Mouse (Mus musculus) embryonic facial prominence, embryonic 13.5 days (tissue): ENCODE results near the gene Gm17535. TPM values are rescaled to one million over a fixed set of nuclear protein-coding genes. Genes with fewer than 3 reads are reported as not detected.
"Not testable (repeated sequence)": the region's sequence is repeated elsewhere in the genome, so short reads cannot be mapped to it uniquely, and the experiment has no call there.

Experiments used
- ATAC-seq: fragments of 200-750 bp; cut with Nextera tagmentation; 2 replicates; pipeline ENCODE4 v1.8.0; 2017; ENCODE audit warnings: low read depth; ENCODE audit not compliant: insufficient number of reproducible peaks, insufficient read depth, low FRiP score, low TSS enrichment
- H3K27ac ChIP-seq: fragments of 300-500 bp; sonication (generic); 2 replicates; pipeline ENCODE4 v1.5.1; 2015; ENCODE audit warnings: moderate library complexity, mild to moderate bottlenecking, inconsistent platforms
- H3K27me3 ChIP-seq: fragments of 300-500 bp; sonication (generic); 2 replicates; pipeline ENCODE4 v1.6.1; 2015; ENCODE audit warnings: mild to moderate bottlenecking, inconsistent platforms
- H3K36me3 ChIP-seq: fragments of 300-500 bp; sonication (generic); 2 replicates; pipeline ENCODE4 v1.6.1; 2015; ENCODE audit warnings: mild to moderate bottlenecking, inconsistent platforms
- H3K4me1 ChIP-seq: fragments of 300-500 bp; sonication (generic); 2 replicates; pipeline ENCODE4 v1.6.1; 2015; ENCODE audit warnings: inconsistent platforms
- H3K4me2 ChIP-seq: fragments of 300-500 bp; sonication (generic); 2 replicates; pipeline ENCODE4 v1.6.1; 2015; ENCODE audit warnings: moderate library complexity, mild to moderate bottlenecking, inconsistent platforms
- H3K4me3 ChIP-seq: fragments of 300-500 bp; sonication (generic); 2 replicates; pipeline ENCODE4 v1.5.1; 2015; ENCODE audit warnings: mild to moderate bottlenecking, inconsistent platforms
- H3K9ac ChIP-seq: fragments of 300-500 bp; sonication (generic); 2 replicates; pipeline ENCODE4 v1.6.1; 2015; ENCODE audit warnings: mild to moderate bottlenecking, inconsistent platforms
- H3K9me3 ChIP-seq: fragments of 300-500 bp; sonication (generic); 2 replicates; pipeline ENCODE4 v1.6.1; 2016; ENCODE audit warnings: inconsistent platforms
- WGBS: fragments of 180-500 bp; shearing (Covaris S2); methylation state at CpG from one replicate; pipeline ENCODE4 v1.1.7; 2015; ENCODE audit warnings: mixed read lengths; 5-methylcytosine and 5-hydroxymethylcytosine counted together
- polyA plus RNA-seq: library from polyadenylated mRNA; unstranded; fragments of >200 nt; fragmentation: Nextera tagmentation; extraction: Ambion mirVana; gene quantifications from 2 replicates; pipeline ENCODE4 v1.2.1, GENCODE M21; 2015

The Gm17535 gene
- not detected in 2 replicates for polyA plus RNA-seq

- not testable (repeated sequence) for H3K9ac ChIP-seq, H3K4me1 ChIP-seq, H3K36me3 ChIP-seq, H3K4me3 ChIP-seq, H3K9me3 ChIP-seq, H3K27me3 ChIP-seq, H3K27ac ChIP-seq, H3K4me2 ChIP-seq, ATAC-seq
- WGBS = 47% methylated on average over 1 of the region's 8 CpGs
Observed at GRCm38 (mm10) chr9:3034299-3034698, at the start of gene Gm17535. Gene Gm17535, plus strand, starts transcription at chr9:3034599.

GRCm38 (mm10) chr9:3000445-3000972 is 33.9 kb upstream of the Gm17535 start, which contains the start of gene Gm10722:
Gene Gm10722, plus strand, starts transcription at chr9:3000922.
- WGBS = 73% methylated on average over 12 of the region's 12 CpGs
- H3K27ac ChIP-seq, H3K4me2 ChIP-seq, H3K27me3 ChIP-seq, H3K9ac ChIP-seq, H3K9me3 ChIP-seq, H3K4me3 ChIP-seq, H3K36me3 ChIP-seq, ATAC-seq, H3K4me1 ChIP-seq: not testable (repeated sequence)

- H3K4me1 ChIP-seq, H3K36me3 ChIP-seq, H3K27me3 ChIP-seq, H3K9ac ChIP-seq, H3K4me3 ChIP-seq, H3K4me2 ChIP-seq, H3K27ac ChIP-seq, ATAC-seq, H3K9me3 ChIP-seq: not testable (repeated sequence)
- 64% methylated on average over 8 of the region's 8 CpGs for WGBS
Observed at GRCm38 (mm10) chr9:3001006-3001405, 33.4 kb upstream of the Gm17535 start.

DNA sequence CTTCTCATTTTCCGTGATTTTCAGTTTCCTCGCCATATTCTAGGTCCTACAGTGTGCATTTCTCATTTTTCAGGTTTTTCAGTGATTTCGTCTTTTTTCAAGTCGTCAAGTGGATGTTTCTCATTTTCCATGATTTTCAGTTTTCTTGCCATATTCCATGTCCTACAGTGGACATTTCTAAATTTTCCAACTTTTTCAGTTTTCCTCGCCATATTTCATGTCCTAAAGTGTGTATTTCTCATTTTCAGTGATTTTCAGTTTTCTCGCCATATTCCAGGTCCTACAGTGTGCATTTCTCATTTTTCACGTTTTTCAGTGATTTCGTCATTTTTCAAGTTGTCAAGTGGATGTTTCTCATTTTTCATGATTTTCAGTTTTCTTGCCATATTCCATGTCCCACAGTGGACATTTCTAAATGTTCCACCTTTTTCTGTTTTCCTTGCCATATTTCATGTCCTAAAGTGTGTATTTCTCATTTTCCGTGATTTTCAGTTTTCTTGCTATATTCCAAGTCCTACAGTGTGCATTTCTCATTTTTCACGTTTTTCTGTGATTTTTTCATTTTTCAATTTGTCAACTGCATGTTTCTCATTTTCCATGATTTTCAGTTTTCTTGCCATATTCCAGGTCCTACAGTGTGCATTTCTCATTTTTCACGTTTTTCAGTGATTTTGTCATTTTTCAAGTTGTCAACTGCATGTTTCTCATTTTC is 32.3 kb upstream of the Gm17535 start:
- not testable (repeated sequence) for H3K36me3 ChIP-seq, H3K4me1 ChIP-seq, H3K9ac ChIP-seq, H3K9me3 ChIP-seq, H3K4me3 ChIP-seq, H3K27me3 ChIP-seq, H3K4me2 ChIP-seq, H3K27ac ChIP-seq
- peak; percentile 87 for ATAC-seq
- WGBS = 72% methylated on average over 9 of the region's 11 CpGs

DNA sequence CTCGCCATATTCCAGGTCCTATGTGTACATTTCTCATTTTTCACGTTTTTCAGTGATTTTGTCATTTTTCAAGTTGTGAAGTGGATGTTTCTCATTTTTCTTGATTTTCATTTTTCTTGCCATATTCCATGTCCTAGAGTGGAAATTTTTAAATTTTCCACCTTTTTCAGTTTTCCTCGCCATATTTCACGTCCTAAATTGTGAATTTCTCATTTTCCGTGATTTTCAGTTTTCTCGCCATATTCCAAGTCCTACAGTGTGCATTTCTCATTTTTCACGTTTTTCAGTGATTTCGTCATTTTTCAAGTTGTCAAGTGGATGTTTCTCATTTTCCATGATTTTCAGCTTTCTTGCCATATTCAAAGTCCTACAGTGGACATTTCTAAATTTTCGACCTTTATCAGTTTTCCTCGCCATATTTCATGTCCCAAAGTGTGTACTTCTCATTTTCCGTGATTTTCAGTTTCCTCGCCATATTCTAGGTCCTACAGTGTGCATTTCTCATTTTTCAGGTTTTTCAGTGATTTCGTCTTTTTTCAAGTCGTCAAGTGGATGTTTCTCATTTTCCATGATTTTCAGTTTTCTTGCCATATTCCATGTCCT is 31.5 kb upstream of the Gm17535 start, which contains the start of gene Gm11168:
TSS of gene Gm11168 (plus strand) at position 553 of the 603 bp plus-strand sequence.
- H3K9me3 ChIP-seq, H3K4me2 ChIP-seq, H3K36me3 ChIP-seq, H3K27me3 ChIP-seq, H3K4me1 ChIP-seq, H3K9ac ChIP-seq, ATAC-seq, H3K4me3 ChIP-seq, H3K27ac ChIP-seq: not testable (repeated sequence)
- 77% methylated on average over 6 of the region's 14 CpGs for WGBS

- not testable (repeated sequence) for H3K9me3 ChIP-seq, H3K27me3 ChIP-seq, H3K4me2 ChIP-seq, ATAC-seq, H3K36me3 ChIP-seq, H3K4me1 ChIP-seq, H3K9ac ChIP-seq, H3K27ac ChIP-seq, H3K4me3 ChIP-seq
- 83% methylated on average over 1 of the region's 5 CpGs for WGBS
Observed at GRCm38 (mm10) chr9:3006179-3006578, 28.2 kb upstream of the Gm17535 start.

GRCm38 (mm10) chr9:3006636-3007035 is 27.8 kb upstream of the Gm17535 start:
- not testable (repeated sequence) for H3K4me1 ChIP-seq, H3K9ac ChIP-seq, H3K9me3 ChIP-seq, H3K27ac ChIP-seq, H3K4me2 ChIP-seq, H3K4me3 ChIP-seq, H3K27me3 ChIP-seq, H3K36me3 ChIP-seq
- WGBS = 72% methylated on average over 8 of the region's 8 CpGs
- ATAC-seq = peak; percentile 76

DNA sequence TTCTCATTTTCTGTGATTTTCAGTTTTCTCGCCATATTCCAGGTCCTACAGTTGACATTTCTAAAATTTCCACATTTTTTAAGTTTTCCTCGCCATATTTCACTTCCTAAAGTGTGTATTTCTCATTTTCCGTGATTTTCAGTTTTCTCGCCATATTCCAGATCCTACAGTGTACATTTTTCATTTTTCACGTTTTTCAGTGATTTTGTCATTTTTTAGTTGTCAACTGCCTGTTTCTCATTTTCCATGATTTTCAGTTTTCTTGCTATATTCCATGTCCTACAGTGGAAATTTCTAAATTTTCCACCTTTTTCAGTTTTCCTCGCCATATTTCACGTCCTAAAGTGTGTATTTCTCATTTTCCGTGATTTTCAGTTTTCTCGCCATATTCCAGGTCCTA is 27.1 kb upstream of the Gm17535 start:
- not testable (repeated sequence) for H3K27me3 ChIP-seq, H3K4me1 ChIP-seq, H3K4me3 ChIP-seq, H3K9me3 ChIP-seq, H3K36me3 ChIP-seq, H3K9ac ChIP-seq, H3K4me2 ChIP-seq, H3K27ac ChIP-seq
- WGBS = 80% methylated on average over 8 of the region's 9 CpGs
- peak; percentile 8; the same call in 1 of the 2 replicates for ATAC-seq

DNA sequence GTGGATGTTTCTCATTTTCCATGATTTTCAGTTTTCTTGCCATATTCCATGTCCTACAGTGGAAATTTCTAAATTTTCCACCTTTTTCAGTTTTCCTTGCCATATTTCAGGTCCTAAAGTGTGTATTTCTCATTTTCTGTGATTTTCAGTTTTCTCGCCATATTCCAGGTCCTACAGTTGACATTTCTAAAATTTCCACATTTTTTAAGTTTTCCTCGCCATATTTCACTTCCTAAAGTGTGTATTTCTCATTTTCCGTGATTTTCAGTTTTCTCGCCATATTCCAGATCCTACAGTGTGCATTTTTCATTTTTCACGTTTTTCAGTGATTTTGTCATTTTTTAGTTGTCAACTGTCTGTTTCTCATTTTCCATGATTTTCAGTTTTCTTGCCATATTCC is 25.1 kb upstream of the Gm17535 start:
- H3K27ac ChIP-seq, H3K27me3 ChIP-seq, H3K36me3 ChIP-seq, H3K4me3 ChIP-seq, H3K9me3 ChIP-seq, H3K9ac ChIP-seq, H3K4me2 ChIP-seq, H3K4me1 ChIP-seq: not testable (repeated sequence)
- no CpG with 5 or more reads among the region's 5 CpGs for WGBS
- peak; percentile 63 for ATAC-seq

DNA sequence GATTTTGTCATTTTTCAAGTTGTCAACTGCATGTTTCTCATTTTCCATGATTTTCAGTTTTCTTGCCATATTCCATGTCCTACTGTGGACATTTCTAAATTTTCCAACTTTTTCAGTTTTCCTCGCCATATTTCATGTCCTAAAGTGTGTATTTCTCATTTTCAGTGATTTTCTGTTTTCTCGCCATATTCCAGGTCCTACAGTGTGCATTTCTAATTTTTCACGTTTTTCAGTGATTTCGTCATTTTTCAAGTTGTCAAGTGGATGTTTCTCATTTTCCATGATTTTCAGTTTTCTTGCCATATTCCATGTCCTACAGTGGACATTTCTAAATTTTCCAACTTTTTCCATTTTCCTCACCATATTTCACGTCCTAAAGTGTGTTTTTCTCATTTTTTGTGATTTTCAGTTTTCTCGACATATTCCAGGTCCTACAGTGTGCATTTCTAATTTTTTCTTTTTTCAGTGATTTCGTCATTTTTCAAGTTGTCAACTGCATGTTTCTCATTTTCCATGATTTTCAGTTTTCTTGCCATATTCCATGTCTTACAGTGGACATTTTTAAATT is 22.3 kb upstream of the Gm17535 start:
- not testable (repeated sequence) for H3K9me3 ChIP-seq, H3K9ac ChIP-seq, H3K4me1 ChIP-seq, H3K4me3 ChIP-seq, H3K4me2 ChIP-seq, ATAC-seq, H3K27me3 ChIP-seq, H3K27ac ChIP-seq, H3K36me3 ChIP-seq
- 86% methylated on average over 3 of the region's 7 CpGs for WGBS

DNA sequence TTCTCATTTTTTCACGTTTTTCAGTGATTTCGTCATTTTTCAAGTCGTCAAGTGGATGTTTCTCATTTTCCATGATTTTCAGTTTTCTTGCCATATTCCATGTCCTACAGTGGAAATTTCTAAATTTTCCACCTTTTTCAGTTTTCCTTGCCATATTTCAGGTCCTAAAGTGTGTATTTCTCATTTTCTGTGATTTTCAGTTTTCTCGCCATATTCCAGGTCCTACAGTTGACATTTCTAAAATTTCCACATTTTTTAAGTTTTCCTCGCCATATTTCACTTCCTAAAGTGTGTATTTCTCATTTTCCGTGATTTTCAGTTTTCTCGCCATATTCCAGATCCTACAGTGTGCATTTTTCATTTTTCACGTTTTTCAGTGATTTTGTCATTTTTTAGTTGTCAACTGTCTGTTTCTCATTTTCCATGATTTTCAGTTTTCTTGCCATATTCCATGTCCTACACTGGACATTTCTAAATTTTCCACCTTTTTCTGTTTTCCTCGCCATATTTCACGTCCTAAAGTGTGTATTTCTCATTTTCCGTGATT is 21.6 kb upstream of the Gm17535 start, which contains the start of gene Gm10721:
TSS of gene Gm10721 (plus strand) at position 408 of the 547 bp plus-strand sequence.
- peak; percentile 72 for ATAC-seq
- H3K9ac ChIP-seq, H3K27ac ChIP-seq, H3K36me3 ChIP-seq, H3K4me1 ChIP-seq, H3K9me3 ChIP-seq, H3K4me3 ChIP-seq, H3K27me3 ChIP-seq, H3K4me2 ChIP-seq: not testable (repeated sequence)
- WGBS = no CpG with 5 or more reads among the region's 11 CpGs

- not testable (repeated sequence) for H3K36me3 ChIP-seq, H3K4me1 ChIP-seq, H3K4me2 ChIP-seq, H3K9ac ChIP-seq, ATAC-seq, H3K27ac ChIP-seq, H3K9me3 ChIP-seq, H3K27me3 ChIP-seq, H3K4me3 ChIP-seq
- WGBS = 73% methylated on average over 5 of the region's 9 CpGs
Observed at GRCm38 (mm10) chr9:3015354-3015753, 19.0 kb upstream of the Gm17535 start, which contains the start of gene Gm10720. Gene Gm10720, plus strand, starts transcription at chr9:3015654.
